Mouse (Mus musculus) bone marrow, adult 2 months (tissue): ENCODE results near the gene Zfp462.

Experiments used
- CTCF ChIP-seq: fragments of 200-500 bp; IDR thresholded peaks from 2 replicates; pipeline ENCODE4 v1.5.1; 2011; ENCODE audit warnings: low read length, control low read depth; ENCODE audit not compliant: control insufficient read depth, insufficient read depth
- POLR2A ChIP-seq: fragments of 200-500 bp; IDR thresholded peaks from 2 replicates; pipeline ENCODE4 v1.6.1; 2011; ENCODE audit warnings: low read depth, mild to moderate bottlenecking, control low read depth, low read length, borderline replicate concordance; ENCODE audit not compliant: control insufficient read depth

DNA sequence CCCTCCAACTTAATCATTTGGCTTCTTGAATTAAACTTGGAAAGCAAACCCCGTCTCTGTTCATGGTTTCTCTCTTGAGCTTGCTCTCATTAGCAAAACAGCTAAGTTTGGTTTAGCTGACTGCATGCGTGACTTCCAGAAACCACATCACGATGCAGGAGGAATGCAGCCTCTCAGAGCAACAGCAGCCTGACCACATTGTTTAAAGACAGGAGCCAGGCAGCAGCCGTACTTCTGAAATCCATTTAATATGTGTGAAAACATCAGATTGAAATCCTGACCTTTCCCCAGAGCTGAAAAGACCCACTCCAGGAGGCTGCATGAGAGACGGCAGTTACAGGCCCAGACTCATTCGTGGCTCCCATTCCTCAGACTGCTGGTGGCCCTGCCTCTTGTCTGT, 144.1 kb downstream of the Zfp462 start:
- no peak for TF ChIP-seq CTCF
- no peak for TF ChIP-seq POLR2A
